Mouse (Mus musculus): ENCODE measurements around the gene Rap2b.

GRCm38 (mm10) chr3:61396728-61397127, 35.3 kb downstream of the Rap2b start:
- TF ChIP-seq CTCF (IDR thresholded peaks at IDR 0.05; ENCODE audit: borderline replicate concordance, extremely low read depth, insufficient read depth, insufficient read length) (no peak), POLR2A (IDR thresholded peaks at IDR 0.05; ENCODE audit: borderline replicate concordance, extremely low read depth, insufficient read depth, insufficient read length, poor library complexity, severe bottlenecking) (no peak)
